Mouse (Mus musculus): ENCODE measurements around the gene Jsrp1. TPM values are rescaled to one million over a fixed set of nuclear protein-coding genes. Genes with fewer than 3 reads are reported as not detected.

The Jsrp1 gene
- polyA plus RNA-seq, 1 experiment from 2014 or later: not detected

DNA sequence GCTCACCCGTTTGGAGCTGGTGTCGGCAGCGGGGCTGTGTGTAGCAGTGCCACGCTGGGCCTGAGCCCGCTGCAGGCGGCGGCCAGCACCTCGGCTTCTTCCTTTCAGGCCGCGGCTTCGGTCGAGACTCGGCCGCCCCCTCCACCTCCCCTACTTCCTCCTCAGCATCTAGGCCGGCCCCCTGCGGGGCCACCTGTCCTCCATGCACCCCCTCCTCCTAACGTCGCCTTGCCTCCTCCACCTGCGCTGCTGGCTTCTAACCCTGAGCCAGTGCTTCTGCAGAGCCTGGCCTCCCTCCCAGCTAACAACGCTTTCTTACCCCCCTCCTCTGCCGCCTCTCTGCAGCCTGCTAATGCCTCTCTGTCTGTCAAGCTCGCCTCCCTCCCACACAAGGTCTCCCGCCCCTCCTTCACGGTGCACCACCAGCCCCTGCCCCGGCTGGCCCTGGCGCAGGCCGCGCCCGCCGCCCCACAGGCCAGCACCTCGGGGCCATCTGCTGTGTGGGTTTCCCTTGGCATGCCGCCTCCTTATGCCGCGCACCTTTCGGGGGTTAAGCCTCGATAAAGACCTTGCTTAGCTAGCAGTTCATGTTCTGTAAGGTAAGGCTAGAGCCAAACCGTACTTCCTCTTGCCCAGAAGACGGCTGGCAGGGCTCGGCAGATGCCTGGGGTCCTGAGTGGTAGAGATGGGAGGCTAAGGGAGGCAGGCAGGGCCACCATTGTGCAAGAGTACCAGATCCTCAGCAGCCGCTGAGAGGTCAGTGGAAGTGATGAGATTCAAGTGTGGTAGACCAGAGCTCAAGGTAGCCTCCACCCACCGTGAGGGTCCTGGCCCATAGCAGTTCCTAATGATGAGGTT, 20.9 kb downstream of the Jsrp1 start:
- 54% methylated on average over 38 of the region's 41 CpGs for WGBS (ENCODE audit: insufficient replicate concordance)
- TF ChIP-seq CTCF (IDR thresholded peaks at IDR 0.05; ENCODE audit: low read depth): no peak
- no peak for TF ChIP-seq EP300 (IDR thresholded peaks at IDR 0.05; ENCODE audit: low read depth)

DNA sequence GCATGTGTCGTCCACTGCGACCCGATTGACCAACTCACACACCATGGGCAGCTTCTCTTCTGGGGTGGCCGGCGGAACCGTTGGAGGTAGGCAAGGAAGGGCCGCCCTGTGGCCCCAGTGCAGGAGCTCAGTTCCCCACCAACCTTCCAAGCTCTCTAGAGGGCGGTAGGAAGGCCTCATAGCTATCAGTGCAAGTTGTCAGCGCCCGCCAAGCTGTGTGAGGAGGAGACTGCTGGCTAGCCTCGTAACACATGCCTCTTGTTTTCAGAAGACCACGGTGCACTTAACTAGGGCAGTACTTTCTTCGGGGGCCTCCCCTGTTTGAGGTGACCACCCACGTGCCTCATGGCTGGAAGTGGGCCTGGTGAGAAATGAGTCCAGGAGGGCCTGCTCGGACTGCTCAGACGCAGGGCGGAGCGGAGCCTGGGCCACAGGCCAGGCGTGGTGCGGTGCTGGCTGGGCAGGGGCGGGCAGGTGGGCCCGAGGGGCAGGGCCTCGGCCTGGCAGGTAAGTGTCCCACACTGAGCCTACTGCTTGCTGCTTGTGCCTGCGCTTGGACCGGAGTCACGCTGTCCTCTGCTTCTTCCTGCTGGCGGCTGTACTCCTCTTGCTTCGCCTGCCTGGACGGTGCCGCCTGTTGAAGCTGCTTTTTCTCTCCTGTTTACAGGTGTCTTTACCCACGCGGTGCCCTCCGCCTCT, 21.7 kb downstream of the Jsrp1 start:
- H3K9me3 ChIP-seq (ENCODE audit: low read length): no peaks in the 10 kb centered on the region
- no peak overlapping the region for H3K27ac ChIP-seq (ENCODE audit: low read depth)
- peaks cover 3% of the 10 kb centered on the region for H3K4me1 ChIP-seq (ENCODE audit: insufficient read depth)
- no peak overlapping the region for H3K4me3 ChIP-seq (ENCODE audit: low read depth, low read length)
- peaks cover 88% of the 10 kb centered on the region for H3K36me3 ChIP-seq (replicated peaks; ENCODE audit: insufficient read depth, low read length)
- no peak for ATAC-seq
- 77% methylated on average over 33 of the region's 33 CpGs for WGBS (ENCODE audit: insufficient replicate concordance)
- DNase-seq: no peak
- TF ChIP-seq EP300 (IDR thresholded peaks at IDR 0.05; ENCODE audit: low read depth) (no peak), CTCF (IDR thresholded peaks at IDR 0.05; ENCODE audit: low read depth) (no peak)
- H3K27me3 ChIP-seq (ENCODE audit: insufficient read depth, low read length): no peaks in the 10 kb centered on the region
- no peak overlapping the region for H3K4me2 ChIP-seq (ENCODE audit: low read depth, low read length)
- H3K9ac ChIP-seq (replicated peaks): no peak overlapping the region

More for the DNA sequence above, 20.9 kb downstream of the Jsrp1 start:
- no peak overlapping the region for H3K4me2 ChIP-seq (ENCODE audit: low read depth, low read length)
- DNase-seq: no peak
- no peaks in the 10 kb centered on the region for H3K27me3 ChIP-seq (ENCODE audit: insufficient read depth, low read length)
- ATAC-seq: no peak
- H3K36me3 ChIP-seq (replicated peaks; ENCODE audit: insufficient read depth, low read length): peaks cover 81% of the 10 kb centered on the region
- no peak overlapping the region for H3K4me3 ChIP-seq (ENCODE audit: low read depth, low read length)
- H3K9me3 ChIP-seq (ENCODE audit: low read length): no peaks in the 10 kb centered on the region
- no peak overlapping the region for H3K27ac ChIP-seq (ENCODE audit: low read depth)
- H3K9ac ChIP-seq (replicated peaks): no peak overlapping the region
- peaks cover 9% of the 10 kb centered on the region for H3K4me1 ChIP-seq (ENCODE audit: insufficient read depth)

DNA sequence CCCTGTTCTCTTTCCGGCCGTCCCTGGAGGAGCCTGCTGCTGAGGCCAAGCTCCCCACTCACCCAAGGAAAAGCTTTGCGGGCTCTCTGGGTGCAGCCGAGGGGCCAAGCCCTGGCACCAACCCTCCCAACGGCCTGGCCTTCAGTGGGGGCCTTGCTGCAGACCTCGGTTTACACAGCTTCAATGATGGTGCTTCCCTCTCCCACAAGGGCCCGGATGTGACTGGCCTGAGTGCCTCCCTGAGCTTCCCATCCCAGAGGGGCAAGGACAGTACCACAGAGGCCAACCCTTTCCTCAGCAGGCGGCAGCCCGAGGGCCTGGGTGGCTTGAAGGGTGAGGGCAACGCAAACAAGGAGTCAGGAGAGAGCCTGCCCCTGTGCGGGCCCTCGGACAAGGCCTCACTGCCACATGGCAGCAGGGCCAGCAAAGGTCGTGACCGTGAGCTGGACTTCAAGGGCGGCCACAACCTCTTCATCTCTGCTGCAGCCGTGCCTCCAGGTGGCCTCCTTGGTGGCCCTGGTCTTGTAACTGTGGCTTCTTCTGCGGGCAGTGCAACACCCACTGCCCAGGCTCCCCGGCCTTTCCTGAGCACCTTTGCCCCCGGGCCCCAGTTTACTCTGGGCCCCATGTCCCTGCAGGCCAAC, 22.4 kb downstream of the Jsrp1 start:
- WGBS (ENCODE audit: insufficient replicate concordance): 84% methylated on average over 19 of the region's 19 CpGs
- Histone ChIP-seq H3K36me3 (replicated peaks; ENCODE audit: insufficient read depth, low read length) (peaks cover 89% of the 10 kb centered on the region), H3K27ac (ENCODE audit: low read depth) (no peak overlapping the region), H3K27me3 (ENCODE audit: insufficient read depth, low read length) (no peaks in the 10 kb centered on the region), H3K4me2 (ENCODE audit: low read depth, low read length) (no peak overlapping the region), H3K9ac (replicated peaks) (no peak overlapping the region), H3K4me1 (ENCODE audit: insufficient read depth) (no peaks in the 10 kb centered on the region), H3K9me3 (ENCODE audit: low read length) (no peaks in the 10 kb centered on the region), H3K4me3 (ENCODE audit: low read depth, low read length) (no peak overlapping the region)
- ATAC-seq (no peak), DNase-seq (no peak)
- TF ChIP-seq CTCF (IDR thresholded peaks at IDR 0.05; ENCODE audit: low read depth) (no peak), EP300 (IDR thresholded peaks at IDR 0.05; ENCODE audit: low read depth) (no peak)

DNA sequence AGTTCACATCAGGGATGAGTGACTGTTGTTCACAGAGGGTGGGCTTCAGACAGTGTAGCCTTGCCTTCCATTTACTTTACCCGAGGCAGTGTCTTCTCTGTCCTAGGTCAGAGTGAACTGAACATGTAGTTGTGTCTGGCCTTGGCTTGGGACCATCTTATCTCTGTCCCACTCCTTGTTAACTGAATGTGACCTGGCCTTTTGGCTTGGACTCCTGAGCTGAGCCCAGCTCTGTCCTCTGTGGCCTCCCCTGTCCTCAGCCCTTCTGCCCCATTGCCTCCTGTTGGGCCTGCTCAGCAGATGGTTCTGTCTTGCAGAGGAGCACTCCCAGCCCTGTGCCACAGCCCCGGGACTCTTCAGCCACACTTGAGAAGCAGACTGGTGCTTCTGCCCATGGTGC, 25.8 kb downstream of the Jsrp1 start:
- H3K4me1 ChIP-seq (ENCODE audit: insufficient read depth): no peaks in the 10 kb centered on the region
- no peak for ATAC-seq
- no peak overlapping the region for H3K4me2 ChIP-seq (ENCODE audit: low read depth, low read length)
- H3K4me3 ChIP-seq (ENCODE audit: low read depth, low read length): no peak overlapping the region
- TF ChIP-seq CTCF (IDR thresholded peaks at IDR 0.05; ENCODE audit: low read depth) (no peak), EP300 (IDR thresholded peaks at IDR 0.05; ENCODE audit: low read depth) (no peak)
- no peak for DNase-seq
- peaks cover 91% of the 10 kb centered on the region for H3K36me3 ChIP-seq (replicated peaks; ENCODE audit: insufficient read depth, low read length)
- no peaks in the 10 kb centered on the region for H3K27me3 ChIP-seq (ENCODE audit: insufficient read depth, low read length)
- H3K9ac ChIP-seq (replicated peaks): no peak overlapping the region
- no peak overlapping the region for H3K27ac ChIP-seq (ENCODE audit: low read depth)
- no peaks in the 10 kb centered on the region for H3K9me3 ChIP-seq (ENCODE audit: low read length)
- WGBS (ENCODE audit: insufficient replicate concordance): 69% methylated on average over 2 of the region's 2 CpGs

DNA sequence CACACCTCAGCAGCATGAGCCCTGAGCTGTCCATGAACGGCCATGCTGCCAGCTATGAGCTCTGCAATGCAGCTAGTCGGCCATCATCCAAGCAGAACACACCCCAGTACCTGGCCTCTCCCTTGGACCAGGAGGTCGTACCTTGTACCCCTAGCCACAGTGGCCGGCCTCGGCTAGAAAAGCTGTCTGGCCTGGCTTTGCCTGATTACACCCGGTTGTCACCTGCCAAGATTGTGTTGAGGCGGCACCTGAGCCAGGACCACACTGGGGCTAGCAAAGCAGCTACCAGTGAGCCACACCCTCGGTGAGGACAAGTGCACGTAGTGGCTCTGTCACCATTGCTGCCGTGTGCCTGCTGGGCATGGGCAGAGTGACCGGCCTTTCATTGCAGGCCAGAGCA, 27.3 kb downstream of the Jsrp1 start:
- DNase-seq (no peak), ATAC-seq (no peak)
- H3K4me1 ChIP-seq (ENCODE audit: insufficient read depth): no peaks in the 10 kb centered on the region
- TF ChIP-seq CTCF (IDR thresholded peaks at IDR 0.05; ENCODE audit: low read depth) (no peak), EP300 (IDR thresholded peaks at IDR 0.05; ENCODE audit: low read depth) (no peak)
- WGBS (ENCODE audit: insufficient replicate concordance): 95% methylated on average over 11 of the region's 11 CpGs
- no peak overlapping the region for H3K9ac ChIP-seq (replicated peaks)
- no peak overlapping the region for H3K4me3 ChIP-seq (ENCODE audit: low read depth, low read length)
- H3K9me3 ChIP-seq (ENCODE audit: low read length): no peaks in the 10 kb centered on the region
- H3K27me3 ChIP-seq (ENCODE audit: insufficient read depth, low read length): no peaks in the 10 kb centered on the region
- H3K4me2 ChIP-seq (ENCODE audit: low read depth, low read length): no peak overlapping the region
- H3K36me3 ChIP-seq (replicated peaks; ENCODE audit: insufficient read depth, low read length): peaks cover 94% of the 10 kb centered on the region
- no peak overlapping the region for H3K27ac ChIP-seq (ENCODE audit: low read depth)

DNA sequence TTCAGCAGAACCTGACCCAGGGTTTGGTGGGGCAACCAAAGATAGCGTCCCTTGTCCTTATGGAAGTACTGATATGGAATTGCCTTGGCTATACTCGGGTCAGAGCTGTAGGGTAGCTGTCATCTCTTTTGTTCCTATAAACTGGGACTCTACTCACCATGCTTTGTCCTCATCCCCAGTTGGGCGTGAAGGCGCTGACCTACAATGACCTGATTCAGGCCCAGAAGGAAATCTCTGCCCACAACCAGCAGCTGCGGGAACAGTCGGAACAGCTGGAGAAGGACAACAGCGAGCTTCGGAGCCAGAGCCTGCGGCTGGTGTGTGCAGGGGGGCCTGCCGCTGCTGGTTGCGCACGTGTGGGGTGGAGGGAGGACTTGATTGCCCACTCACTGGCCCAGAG, 28.4 kb downstream of the Jsrp1 start:
- Histone ChIP-seq H3K4me3 (ENCODE audit: low read depth, low read length) (no peak overlapping the region), H3K27me3 (ENCODE audit: insufficient read depth, low read length) (no peaks in the 10 kb centered on the region), H3K9ac (replicated peaks) (no peak overlapping the region), H3K36me3 (replicated peaks; ENCODE audit: insufficient read depth, low read length) (peaks cover 93% of the 10 kb centered on the region), H3K9me3 (ENCODE audit: low read length) (no peaks in the 10 kb centered on the region), H3K4me1 (ENCODE audit: insufficient read depth) (no peaks in the 10 kb centered on the region), H3K4me2 (ENCODE audit: low read depth, low read length) (no peak overlapping the region), H3K27ac (ENCODE audit: low read depth) (no peak overlapping the region)
- 90% methylated on average over 12 of the region's 12 CpGs for WGBS (ENCODE audit: insufficient replicate concordance)
- TF ChIP-seq EP300 (IDR thresholded peaks at IDR 0.05; ENCODE audit: low read depth): no peak
- no peak for TF ChIP-seq CTCF (IDR thresholded peaks at IDR 0.05; ENCODE audit: low read depth)
- DNase-seq (no peak), ATAC-seq (no peak)

Data from liver, postnatal 0 days (tissue).